ENCODE assay signal across 23 mouse cellular contexts in genomic region chr2:131896011-131896410, GRCm38 (mm10). TPM values are rescaled to one million over a fixed set of nuclear protein-coding genes. Genes with fewer than 3 reads are reported as not detected.
"Had no signal": no experiment of that assay in that cellular context is flagged by ENCODE, and none has a peak within 500 bp of the region (broad histone marks: within the 10 kb centered on the region; RNA-seq: fewer than 3 reads in every experiment).

No protein-coding gene starts in this region.

- H3K4me1 ChIP-seq: neural tube, embryonic 15.5 days; stomach, embryonic 15.5 days had no signal

- H3K27ac ChIP-seq: neural tube, embryonic 15.5 days; stomach, embryonic 15.5 days; stomach, postnatal 0 days had no signal

- H3K36me3 ChIP-seq: neural tube, embryonic 15.5 days; stomach, embryonic 15.5 days had no signal

- H3K27me3 ChIP-seq: neural tube, embryonic 15.5 days; stomach, embryonic 15.5 days had no signal

- H3K9me3 ChIP-seq: neural tube, embryonic 15.5 days; stomach, embryonic 15.5 days had no signal

- H3K9ac ChIP-seq: neural tube, embryonic 15.5 days; stomach, embryonic 15.5 days had no signal

- DNase-seq: retina, postnatal 1 day; right cerebral cortex, adult 18-20 months; right cerebral cortex, postnatal 14 days; right cerebral cortex, postnatal 25 days; right cerebral cortex, postnatal 4 days; spleen, adult 18-20 months; thymus, adult 18-20 months; thymus, adult 2 months; thymus, postnatal 14 days; thymus, postnatal 25 days; thymus, postnatal 36 days; thymus, postnatal 4 days had no signal

- H3K4me3 ChIP-seq: neural tube, embryonic 15.5 days; stomach, embryonic 15.5 days had no signal

- H3K4me2 ChIP-seq: neural tube, embryonic 15.5 days; stomach, embryonic 15.5 days had no signal

RNA-seq across cellular contexts. Expression of gene Prn, which starts 13.7 kb away (rescaled TPM):
- total RNA-seq: neutrophil, adult 5-6 weeks had no signal
- polyA plus RNA-seq: neural tube, embryonic 14.5 days; neural tube, embryonic 15.5 days; small intestine, adult 2 months; spleen, adult 2 months; stomach, embryonic 14.5 days; stomach, embryonic 15.5 days; stomach, embryonic 16.5 days; thymus, adult 2 months; thymus, postnatal 0 days; urinary bladder, adult 2 months had no signal

RNA-seq across cellular contexts. Expression of gene Erv3, which starts 36.5 kb away (rescaled TPM):
- total RNA-seq: neutrophil, adult 5-6 weeks had no signal
- polyA plus RNA-seq: neural tube, embryonic 14.5 days; neural tube, embryonic 15.5 days; small intestine, adult 2 months; spleen, adult 2 months; stomach, embryonic 14.5 days; stomach, embryonic 15.5 days; stomach, embryonic 16.5 days; stomach, postnatal 0 days had no signal
